Mouse (Mus musculus) ES-CJ7 (cell line): Measurements from ENCODE around the gene Maneal.

Experiments
- DNase-seq: peaks from one replicate; pipeline ENCODE4 v3.0.0; 2011; ENCODE audit warnings: low read depth, low spot score

Gene Maneal

DNA sequence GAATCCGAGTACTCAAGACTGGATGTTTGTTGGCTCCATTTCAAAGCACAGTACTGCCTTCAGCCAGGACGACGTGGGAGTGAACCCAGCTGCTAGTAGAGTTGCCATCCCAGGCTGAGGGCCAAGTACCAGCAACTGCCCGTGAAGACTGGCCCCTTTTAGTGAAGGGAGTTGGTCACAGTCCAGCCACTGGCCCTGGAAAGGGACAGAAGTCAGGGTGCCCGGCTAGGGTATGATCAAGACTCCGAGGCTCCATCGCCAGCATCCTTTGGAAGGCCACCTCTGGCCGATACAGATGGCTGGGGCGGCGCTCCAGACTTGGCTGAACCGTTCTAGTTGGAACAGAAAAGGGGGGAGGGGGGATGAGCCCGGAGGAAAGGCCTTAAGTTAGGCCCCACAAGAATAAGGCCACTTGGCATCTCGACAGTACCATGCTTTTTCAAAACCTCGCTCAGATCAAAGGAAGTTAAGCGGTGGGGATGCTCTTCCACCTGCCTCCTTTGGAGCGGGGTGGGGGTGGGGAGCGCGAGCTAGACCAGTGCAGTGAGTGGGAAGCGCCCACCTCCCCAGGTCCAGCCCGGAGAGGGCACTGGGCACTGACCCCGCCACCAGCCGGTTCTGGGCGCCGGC, 12.2 kb downstream of the Maneal start:
- peak; percentile 57 for DNase-seq

DNA sequence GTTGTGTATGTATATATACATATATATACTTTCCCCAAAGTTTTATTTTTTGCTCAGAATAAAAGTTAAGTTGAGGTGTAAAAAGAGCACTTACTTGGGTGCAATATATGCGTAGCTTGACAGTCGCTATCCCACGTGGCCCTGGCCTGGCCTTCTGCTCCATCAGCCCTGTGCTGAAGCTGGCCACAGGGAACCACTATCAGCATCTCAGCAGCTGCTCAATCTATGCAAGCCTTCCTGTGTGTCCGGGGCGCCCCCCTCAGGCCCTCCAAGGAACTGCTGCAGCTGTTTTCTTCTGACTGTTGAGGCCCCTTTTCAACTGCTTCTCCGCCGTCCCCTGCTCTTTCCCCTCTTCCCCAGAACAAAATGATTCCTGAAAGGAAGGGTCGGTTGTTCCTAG, 14.4 kb downstream of the Maneal start:
- peak; percentile 81 for DNase-seq

GRCm38 (mm10) chr4:124843493-124843892, 18.5 kb downstream of the Maneal start:
- DNase-seq = peak; percentile 85

- DNase-seq = peak; percentile 58
Measured at GRCm38 (mm10) chr4:124840998-124841397, 21.0 kb downstream of the Maneal start.

DNA sequence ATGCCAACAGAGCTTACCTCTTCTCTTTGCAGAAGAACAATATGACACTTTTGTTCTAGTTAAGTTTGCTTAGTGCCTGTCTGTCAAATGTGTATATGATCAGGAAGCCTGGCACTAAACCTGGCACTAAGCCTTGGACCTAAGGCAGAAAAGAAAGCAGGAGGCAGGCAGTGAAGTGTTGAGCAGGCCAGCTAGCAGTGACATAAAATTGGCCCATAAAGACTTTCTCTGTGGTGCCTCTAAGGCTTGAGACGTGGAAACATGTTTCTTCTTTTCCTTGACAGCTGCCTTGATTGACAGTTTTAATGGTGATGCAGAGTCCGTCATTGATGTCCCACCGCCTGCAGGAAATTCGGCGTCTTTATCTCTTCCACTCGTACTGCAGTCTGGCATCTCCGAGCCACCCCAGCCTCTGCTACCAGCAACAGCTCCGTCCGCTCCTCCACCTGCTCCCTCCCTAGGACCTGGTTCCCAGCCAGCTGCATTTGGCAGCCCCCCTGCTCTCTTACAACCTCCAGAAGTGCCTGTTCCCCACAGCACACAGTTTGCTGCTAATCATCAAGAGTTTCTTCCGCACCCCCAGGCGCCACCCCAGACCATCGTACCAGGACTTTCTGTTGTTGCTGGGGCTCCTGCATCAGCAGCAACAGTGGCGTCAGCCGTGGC, 23.8 kb downstream of the Maneal start:
- DNase-seq = no peak

DNA sequence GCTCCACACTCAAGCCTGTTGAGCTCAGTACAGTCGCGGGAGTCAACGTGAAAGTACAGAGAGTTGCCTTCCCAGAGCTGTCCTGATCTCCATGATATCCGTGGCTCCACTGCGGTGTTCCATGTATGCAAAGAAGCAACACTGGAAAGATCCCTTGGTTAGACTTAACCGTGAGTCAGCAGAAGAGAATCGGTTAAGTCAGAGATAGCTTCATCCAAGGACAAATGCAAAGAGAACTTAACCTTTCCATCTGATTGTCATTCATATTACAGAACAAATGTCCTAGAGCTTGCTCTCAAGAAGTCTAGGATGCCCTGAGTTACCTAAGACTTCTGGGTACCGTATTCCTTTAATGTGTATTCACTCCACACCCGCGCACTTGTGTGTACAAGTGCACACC, 29.2 kb downstream of the Maneal start:
- DNase-seq = peak; percentile 67

DNA sequence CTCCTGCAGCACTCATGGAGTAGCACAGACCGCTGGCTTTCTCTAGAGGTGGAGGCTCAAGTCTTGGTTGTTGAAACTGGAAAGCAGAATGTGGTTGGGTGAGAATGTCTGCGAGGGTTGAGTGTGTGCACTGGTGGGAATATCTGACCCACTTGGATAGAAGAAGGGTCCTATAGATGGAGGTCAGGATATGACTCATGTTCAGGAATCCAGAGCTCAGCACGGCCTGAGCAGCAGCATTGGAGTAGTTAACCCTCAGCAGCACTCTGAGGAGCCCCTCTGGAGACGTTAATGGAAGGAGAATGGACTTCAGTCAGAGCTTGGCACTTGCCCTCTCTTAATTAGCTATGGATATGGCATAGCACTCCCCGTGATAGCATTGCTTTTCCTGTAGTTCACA, 32.3 kb downstream of the Maneal start:
- DNase-seq = no peak

- peak; percentile 87 for DNase-seq
Measured at GRCm38 (mm10) chr4:124825371-124825965, 36.5 kb downstream of the Maneal start.

DNA sequence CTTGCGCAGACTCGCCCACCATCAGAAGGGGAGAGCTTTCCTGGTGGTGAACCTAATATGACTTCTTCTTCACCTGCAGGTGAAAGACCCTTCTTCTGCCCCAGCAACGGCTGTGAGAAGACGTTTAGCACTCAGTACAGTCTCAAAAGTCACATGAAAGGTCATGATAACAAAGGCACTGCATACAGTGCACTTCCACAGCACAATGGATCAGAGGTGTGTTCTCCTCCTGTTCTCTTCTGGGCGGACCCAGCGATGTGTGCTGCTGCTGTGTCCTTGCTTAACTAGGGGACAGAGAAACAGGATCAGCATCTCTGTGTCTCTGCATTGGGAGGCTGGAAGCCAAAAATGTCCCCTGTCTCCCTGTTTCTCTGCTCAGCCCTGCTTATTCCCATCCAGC, 37.0 kb downstream of the Maneal start:
- peak; percentile 89 for DNase-seq

GRCm38 (mm10) chr4:124818832-124819231, 43.1 kb downstream of the Maneal start:
- DNase-seq = peak; percentile 41

DNA sequence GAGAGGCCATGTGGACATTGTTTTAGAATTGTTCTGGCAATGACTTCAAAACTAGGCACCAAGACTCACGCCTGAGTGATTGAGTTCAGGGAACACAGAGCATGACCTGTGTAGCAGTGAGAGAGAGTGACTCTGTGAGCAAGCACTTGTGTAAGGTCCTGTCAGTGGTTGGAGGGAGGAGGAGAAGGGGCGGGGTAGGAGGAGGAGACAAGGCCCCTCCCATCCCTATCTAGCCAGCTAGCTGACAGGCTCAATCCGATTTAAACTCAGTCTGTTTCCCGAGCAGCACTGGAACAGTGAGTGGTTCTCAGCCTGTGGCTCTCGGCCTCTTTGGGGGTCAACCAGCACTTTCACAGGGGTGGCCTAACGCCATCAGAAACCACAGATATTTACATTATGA, 44.2 kb downstream of the Maneal start:
- DNase-seq = peak; percentile 66

GRCm38 (mm10) chr4:124815901-124816300, 46.1 kb downstream of the Maneal start:
- no peak for DNase-seq

GRCm38 (mm10) chr4:124811347-124811975, 50.5 kb downstream of the Maneal start:
- DNase-seq = no peak

DNA sequence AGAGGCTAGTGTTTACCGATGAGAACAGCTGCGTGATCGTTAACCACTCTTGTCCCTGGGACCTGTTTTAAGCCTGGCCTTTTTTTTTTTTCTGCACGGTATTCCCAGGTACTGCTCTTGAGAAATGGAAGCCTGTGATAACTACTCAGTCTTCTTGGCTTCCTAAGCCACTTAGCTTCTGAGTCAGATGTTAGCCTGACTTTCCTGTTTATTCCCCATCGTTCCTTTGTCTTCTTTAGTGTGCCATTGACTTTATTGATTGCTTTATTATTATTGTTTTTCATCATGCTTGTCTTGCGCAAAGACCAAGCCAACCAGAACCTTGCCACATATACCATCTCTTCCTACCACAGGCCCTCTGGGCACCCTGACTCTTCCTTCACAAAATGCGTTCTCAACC, 51.9 kb downstream of the Maneal start:
- no peak for DNase-seq

GRCm38 (mm10) chr4:124809136-124809883, 52.7 kb downstream of the Maneal start:
- no peak for DNase-seq

DNA sequence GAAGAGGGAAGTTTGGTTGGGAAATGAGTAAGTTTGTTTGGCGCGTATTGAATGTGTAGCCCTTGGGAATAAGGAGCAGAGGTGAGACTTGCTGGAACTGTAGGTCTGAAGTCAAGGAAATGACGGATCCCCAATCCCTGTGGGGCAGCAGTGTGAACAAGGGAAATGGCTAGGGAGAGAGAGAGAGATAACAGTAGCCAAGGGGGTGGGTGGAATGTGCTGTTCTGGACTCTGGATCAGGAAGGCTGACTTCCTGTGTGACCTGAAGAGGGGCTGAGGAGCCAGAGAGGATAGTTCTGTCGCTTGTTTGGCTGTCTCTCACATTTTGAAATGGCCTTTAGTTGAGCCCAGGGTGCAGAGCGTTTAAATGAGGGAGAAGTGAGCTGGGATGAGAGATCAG, 53.5 kb downstream of the Maneal start:
- no peak for DNase-seq
